Mouse (Mus musculus): ENCODE measurements around the gene Stradb. TPM values are rescaled to one million over a fixed set of nuclear protein-coding genes. Genes with fewer than 3 reads are reported as not detected.

The Stradb gene
- total and polyA plus RNA-seq, 3 experiments: 3.4 to 6.1 (median 5.0) TPM

DNA sequence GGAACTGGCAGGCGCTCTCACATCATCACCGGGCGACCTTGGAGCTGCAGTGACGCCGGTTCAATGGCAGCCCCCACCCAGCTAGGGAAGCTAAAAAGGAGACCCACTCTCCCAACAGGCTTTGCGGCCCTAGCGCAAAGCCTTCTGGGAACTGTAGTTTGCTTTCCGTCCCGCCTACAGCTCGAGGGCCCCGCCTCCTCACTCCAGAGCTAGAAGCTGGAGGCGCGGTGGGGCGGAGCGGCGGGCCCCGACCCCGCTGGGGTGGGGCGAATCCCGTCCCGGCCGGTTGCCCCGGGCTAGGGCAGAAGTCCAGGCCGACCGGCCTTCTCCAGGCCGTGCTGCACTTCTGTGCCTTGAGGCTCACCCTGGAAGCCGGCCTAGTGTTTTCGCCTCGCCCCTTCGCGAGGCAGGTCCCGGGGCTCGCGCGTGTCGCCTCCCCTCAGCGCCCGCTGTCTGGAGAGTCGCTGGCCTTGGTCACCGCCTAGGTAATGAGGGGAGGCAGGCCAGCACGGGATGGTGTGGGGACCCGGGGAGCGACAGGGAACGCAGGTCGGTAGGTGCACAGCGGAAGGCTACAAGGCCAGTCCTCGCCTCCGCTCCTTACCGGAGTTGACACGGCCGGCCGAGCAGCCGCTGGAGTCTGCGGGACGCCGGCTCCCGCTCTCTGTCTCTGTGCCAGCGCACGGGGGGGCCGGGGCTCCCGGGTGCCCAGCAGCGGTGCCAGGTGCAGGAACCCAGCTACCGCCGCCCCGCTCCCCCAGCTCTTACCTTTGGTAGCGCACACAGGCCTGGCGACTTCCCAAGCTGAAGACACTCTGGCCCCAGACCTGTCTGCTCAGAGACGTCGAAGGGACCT, at the start of gene Stradb, which contains the start of gene Trak2 (continued):
- TF ChIP-seq POLR2AphosphoS2 (IDR thresholded peaks at IDR 0.05; ENCODE audit: low read depth, low read length): peak; percentile 80; the same call in 1 of the 2 replicates

DNA sequence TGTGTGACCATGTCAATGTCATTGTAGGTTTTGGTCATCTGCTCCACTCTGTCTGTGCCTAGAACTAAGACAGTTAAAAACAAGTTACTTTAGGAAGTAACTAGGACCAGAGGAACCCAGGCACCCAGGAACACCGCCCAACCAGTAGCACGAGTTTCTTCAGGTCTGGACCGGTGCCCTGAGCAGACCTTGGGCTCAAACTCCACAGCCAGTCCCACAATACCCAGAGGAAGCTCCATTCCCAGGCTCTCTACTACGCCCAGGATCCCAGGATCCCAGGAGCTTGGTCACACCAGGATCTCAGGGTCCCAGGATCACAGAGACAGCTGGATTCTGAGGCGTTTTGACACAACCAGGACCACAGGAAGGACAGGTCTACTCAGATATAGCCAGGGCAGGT, 46.7 kb upstream of the Stradb start:
- Histone ChIP-seq H3K27me3 (replicated peaks) (no peaks in the 10 kb centered on the region), H3K79me2 (replicated peaks; ENCODE audit: control insufficient read depth, extremely low read depth, insufficient read depth, poor library complexity, severe bottlenecking) (peaks cover 2% of the 10 kb centered on the region; the same call in 1 of the 2 replicates), H3K27ac (ENCODE audit: insufficient read depth, low read depth) (no peak overlapping the region), H3K4me1 (ENCODE audit: control insufficient read depth in 1 of 2, insufficient read depth in 2 of 2) (no peaks in the 10 kb centered on the region), H3K9me3 (replicated peaks; ENCODE audit: low read length) (peaks cover 2% of the 10 kb centered on the region), H3K4me2 (ENCODE audit: insufficient read depth, low read depth, poor library complexity, severe bottlenecking) (no peak overlapping the region), H3K4me3 (replicated peaks in 1 of 3; ENCODE audit: low read depth in 2 of 3, low read length in 2 of 3, poor library complexity in 1 of 3) (no peak overlapping the region), H3K36me3 (replicated peaks in 1 of 2; ENCODE audit: control insufficient read depth in 1 of 2, insufficient read depth in 1 of 2, low read length in 1 of 2) (peaks cover 10 to 39% of the 10 kb centered on the region in 2 experiments), H3K9ac (ENCODE audit: insufficient read depth, low read depth) (no peak overlapping the region)
- in situ Hi-C loops (cut with MboI; ENCODE audit: low pct_ligation_motif_present, low pct_unique_long_range_greater_than_20kb, low sequenced_read_pairs) (no loop called here), dilution Hi-C loops (cut with MboI; ENCODE audit: extremely low pct_ligation_motif_present, extremely low pct_unique_long_range_greater_than_20kb, low sequenced_read_pairs) (no loop called here)
- TF ChIP-seq KAT2A (IDR thresholded peaks at IDR 0.05; ENCODE audit: insufficient replicate concordance, low read length): no peak
- no peak for TF ChIP-seq HCFC1 (IDR thresholded peaks at IDR 0.05; ENCODE audit: low read depth, low read length)
- TF ChIP-seq RAD21 (IDR thresholded peaks at IDR 0.05; ENCODE audit: low read depth, low read length): no peak
- no peak for TF ChIP-seq PAX5 (IDR thresholded peaks at IDR 0.05; ENCODE audit: low read length)
- TF ChIP-seq ZKSCAN1 (IDR thresholded peaks at IDR 0.05; ENCODE audit: borderline replicate concordance, low read depth, low read length): no peak
- no peak for TF ChIP-seq JUND (conservative IDR thresholded peaks at IDR 0.05; ENCODE audit: low read depth, low read length)
- no peak for TF ChIP-seq EP300 (IDR thresholded peaks at IDR 0.05; ENCODE audit: low read length)
- no peak for TF ChIP-seq JUN (IDR thresholded peaks at IDR 0.05; ENCODE audit: insufficient read depth, low read depth, low read length)
- no peak for TF ChIP-seq ZMIZ1 (IDR thresholded peaks at IDR 0.05; ENCODE audit: low read depth, low read length)
- TF ChIP-seq NELFE (IDR thresholded peaks at IDR 0.05; ENCODE audit: low read depth, low read length): no peak
- TF ChIP-seq BHLHE40 (IDR thresholded peaks at IDR 0.05; ENCODE audit: low read depth, low read length): no peak
- DNase-seq (ENCODE audit: extremely low read depth): no peak

DNA sequence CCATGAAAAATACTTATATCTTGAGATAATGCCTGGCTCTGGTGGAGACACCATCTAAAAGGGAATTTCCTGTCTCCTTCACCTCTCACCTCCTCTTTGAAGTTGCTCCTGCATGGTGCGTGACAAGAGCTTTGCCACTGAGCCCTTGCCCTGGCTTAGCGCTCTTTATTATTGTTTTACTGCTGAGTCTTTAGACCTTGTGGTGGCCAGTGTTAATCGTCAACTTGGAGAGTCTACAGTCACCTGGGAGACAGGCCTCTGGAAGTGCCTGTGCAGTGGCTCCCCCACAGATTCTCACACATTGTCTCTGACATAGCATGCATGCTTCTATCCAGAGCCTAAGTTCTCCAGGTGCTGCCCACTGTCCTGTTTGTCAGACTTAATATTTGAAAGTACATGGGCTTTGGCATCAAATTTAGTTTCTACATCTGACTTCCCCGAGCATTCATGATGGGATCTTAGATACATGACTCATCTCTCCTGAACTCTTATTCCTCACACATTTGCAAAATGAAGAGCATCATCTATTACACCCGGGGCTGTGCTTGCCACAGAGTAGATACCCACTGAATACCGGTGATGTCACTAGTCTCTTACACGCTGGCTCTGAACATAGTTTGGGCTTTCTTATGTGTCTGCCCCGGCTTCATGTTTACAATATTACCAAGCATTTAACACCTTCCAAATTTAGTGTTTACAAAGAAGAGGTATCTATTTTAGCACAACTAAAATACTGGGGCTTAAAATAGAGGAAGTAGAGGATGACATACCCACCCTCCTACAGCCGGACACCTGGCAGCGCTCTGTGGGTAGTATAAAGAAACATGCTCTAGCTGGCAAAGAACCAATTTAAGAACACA, 36.3 kb upstream of the Stradb start:
- Histone ChIP-seq H3K79me2 (replicated peaks; ENCODE audit: control insufficient read depth, extremely low read depth, insufficient read depth, poor library complexity, severe bottlenecking) (no peaks in the 10 kb centered on the region), H3K27ac (ENCODE audit: insufficient read depth, low read depth) (no peak overlapping the region), H3K36me3 (replicated peaks in 1 of 2; ENCODE audit: control insufficient read depth in 1 of 2, insufficient read depth in 1 of 2, low read length in 1 of 2) (peaks cover 5 to 21% of the 10 kb centered on the region in 2 experiments), H3K4me2 (ENCODE audit: insufficient read depth, low read depth, poor library complexity, severe bottlenecking) (no peak overlapping the region), H3K27me3 (replicated peaks) (no peaks in the 10 kb centered on the region), H3K4me3 (replicated peaks in 1 of 3; ENCODE audit: low read depth in 2 of 3, low read length in 2 of 3, poor library complexity in 1 of 3) (no peak overlapping the region), H3K9ac (ENCODE audit: insufficient read depth, low read depth) (no peak overlapping the region), H3K9me3 (replicated peaks; ENCODE audit: low read length) (no peaks in the 10 kb centered on the region), H3K4me1 (ENCODE audit: control insufficient read depth in 1 of 2, insufficient read depth in 2 of 2) (peaks cover 4 to 18% of the 10 kb centered on the region in 2 experiments)
- dilution Hi-C loops (cut with MboI; ENCODE audit: extremely low pct_ligation_motif_present, extremely low pct_unique_long_range_greater_than_20kb, low sequenced_read_pairs): no loop called here
- DNase-seq (ENCODE audit: extremely low read depth): no peak
- in situ Hi-C loops (cut with MboI; ENCODE audit: low pct_ligation_motif_present, low pct_unique_long_range_greater_than_20kb, low sequenced_read_pairs): no loop called here
- TF ChIP-seq ETS1 (conservative IDR thresholded peaks at IDR 0.05; ENCODE audit: low read depth, low read length): no peak
- TF ChIP-seq USF1 (IDR thresholded peaks at IDR 0.05; ENCODE audit: low read depth, low read length): no peak
- no peak for TF ChIP-seq EP300 (IDR thresholded peaks at IDR 0.05; ENCODE audit: low read length)
- TF ChIP-seq POLR2A (IDR thresholded peaks at IDR 0.05; ENCODE audit: low read depth, low read length): no peak
- TF ChIP-seq E2F4 (IDR thresholded peaks at IDR 0.05; ENCODE audit: insufficient replicate concordance, low read depth, low read length): no peak
- TF ChIP-seq ZMIZ1 (IDR thresholded peaks at IDR 0.05; ENCODE audit: low read depth, low read length): no peak
- TF ChIP-seq CHD1 (IDR thresholded peaks at IDR 0.05; ENCODE audit: low read depth, low read length): no peak
- no peak for TF ChIP-seq ZNF384 (IDR thresholded peaks at IDR 0.05; ENCODE audit: low read depth, low read length)
- no peak for TF ChIP-seq CHD2 (IDR thresholded peaks at IDR 0.05; ENCODE audit: low read length)
- TF ChIP-seq JUN (IDR thresholded peaks at IDR 0.05; ENCODE audit: insufficient read depth, low read depth, low read length): no peak
- TF ChIP-seq NELFE (IDR thresholded peaks at IDR 0.05; ENCODE audit: low read depth, low read length): no peak
- TF ChIP-seq TCF12 (IDR thresholded peaks at IDR 0.05; ENCODE audit: low read depth, low read length): no peak
- TF ChIP-seq BHLHE40 (IDR thresholded peaks at IDR 0.05; ENCODE audit: low read depth, low read length): no peak

Measured in CH12.LX (cell line).